Mouse (Mus musculus) spleen, postnatal 36 days (tissue): ENCODE data around the gene Chchd6.

Experiments
- DNase-seq, 2 experiments: peaks; one replicate each; pipeline ENCODE4 v3.0.0; 2022; ENCODE audit warnings: low spot score in 2 of 2, mixed read lengths in 1 of 2

Gene Chchd6

DNA sequence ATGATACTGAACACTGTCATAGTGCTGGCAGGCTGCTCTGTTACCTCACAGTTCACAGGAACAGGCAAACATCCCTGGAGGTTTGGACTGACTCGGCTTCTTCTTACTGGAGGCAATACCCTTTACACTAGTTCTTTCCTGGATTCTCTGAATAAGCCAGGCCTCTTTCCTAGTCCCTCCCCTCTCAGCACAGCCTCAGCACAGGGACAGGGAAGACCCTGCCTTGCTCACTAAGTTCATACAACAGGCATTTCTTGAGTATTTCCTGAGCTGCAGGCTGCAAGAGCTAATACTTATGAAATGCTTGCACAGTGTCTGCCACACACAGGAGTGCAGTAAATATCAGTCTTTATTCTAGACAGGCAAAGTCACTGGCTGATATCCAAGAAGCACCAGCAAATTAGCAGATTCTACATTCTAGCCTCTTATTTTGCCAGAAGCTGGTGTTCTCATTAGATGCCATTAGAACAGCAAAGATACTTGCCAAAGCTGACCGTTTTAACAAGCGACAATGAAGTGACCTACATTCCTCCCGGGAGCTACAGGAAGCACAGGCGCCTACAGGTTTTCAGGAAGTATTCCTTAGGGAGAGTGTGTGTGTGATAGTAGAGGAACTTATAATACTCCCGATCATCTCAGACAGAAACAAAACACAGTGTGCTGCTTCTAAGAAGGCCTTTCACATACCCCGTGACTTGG lies 142.3 kb downstream of the Chchd6 start:
- DNase-seq, result no peak

DNA sequence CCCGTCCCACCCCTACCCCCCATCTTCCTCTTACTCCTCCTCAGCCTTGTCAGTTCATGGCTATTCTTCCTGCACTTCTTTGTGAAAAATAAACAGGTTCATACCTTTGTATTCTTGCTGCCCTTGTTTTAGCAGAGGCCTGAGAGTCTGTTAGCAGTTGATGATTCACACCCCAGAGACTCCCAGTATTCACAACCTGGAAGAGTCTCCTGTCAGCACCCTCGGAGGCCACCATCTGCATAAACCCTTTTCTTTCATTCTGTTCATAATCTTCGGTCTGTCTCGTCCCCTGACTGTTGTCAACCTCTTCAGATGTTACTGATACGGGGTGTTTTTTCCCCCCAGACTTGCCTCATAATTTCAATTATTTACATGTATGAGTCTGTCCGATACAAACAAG lies 143.1 kb downstream of the Chchd6 start:
- no peak for DNase-seq

DNA sequence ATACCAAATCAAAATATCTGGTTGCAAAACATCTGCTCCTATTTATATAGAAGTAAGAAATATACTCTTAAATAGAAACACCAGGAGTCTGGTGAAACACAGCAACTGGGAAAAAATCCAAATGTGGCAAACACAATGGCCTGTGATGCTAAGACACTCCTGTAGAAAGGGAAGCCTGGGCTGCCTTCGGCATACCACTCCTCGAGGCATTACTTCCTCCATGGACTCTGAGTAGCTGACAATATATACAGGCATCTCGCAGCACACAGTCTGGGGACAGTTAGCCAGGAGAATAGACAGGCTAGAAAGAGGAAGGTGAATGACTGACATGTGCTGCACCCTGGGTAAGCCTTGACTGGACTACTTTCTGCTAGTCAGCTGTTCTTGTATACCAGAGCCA lies 146.7 kb downstream of the Chchd6 start:
- DNase-seq, result peak in 1 of 2 experiments; percentile 7

DNA sequence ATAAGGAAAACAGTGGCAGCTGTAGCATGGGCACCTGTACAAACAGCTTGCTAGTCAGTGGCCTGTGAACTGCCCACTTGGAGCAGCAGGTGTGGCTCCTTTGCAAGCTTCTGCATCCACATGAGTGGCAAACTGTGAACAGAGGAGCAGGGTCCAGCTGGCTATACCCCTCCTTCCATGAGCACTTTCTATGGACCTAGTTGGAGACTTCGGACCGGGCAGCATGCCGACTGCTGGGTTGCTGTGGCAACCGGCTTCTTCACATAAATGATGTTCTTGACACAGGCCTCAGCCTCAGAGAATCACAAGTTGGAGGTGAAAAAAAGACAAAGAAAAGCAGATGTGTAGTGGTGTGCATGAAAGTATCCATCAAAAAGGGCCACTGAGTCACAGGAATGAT lies 154.8 kb downstream of the Chchd6 start:
- no peak for DNase-seq

DNA sequence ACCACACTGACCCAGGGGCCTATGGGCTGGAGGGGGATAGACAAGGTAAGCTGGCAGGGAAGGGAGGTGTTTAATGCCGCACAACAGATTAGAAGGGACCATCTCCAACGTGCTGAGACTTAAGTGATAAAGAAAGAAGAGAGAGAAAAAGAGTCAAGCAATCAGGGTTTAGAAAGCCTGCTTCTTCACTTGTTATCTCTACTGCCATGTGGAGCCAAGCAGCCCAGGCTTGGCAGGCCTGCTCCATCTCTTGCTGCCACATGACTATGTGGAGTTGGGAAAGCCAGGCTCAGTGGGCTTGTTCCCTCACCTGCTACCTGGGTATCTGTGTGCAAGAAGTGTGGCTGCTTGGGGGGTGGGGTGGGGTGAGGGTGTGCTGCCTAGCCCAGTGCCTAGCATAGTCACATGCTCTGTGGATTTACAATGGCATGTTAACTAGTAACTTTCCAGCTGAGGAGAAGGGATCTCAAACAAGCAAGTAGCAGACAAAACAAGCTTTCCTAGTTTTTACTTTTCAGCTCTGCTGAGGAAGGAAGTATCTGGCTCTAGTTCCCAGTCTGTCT lies 163.5 kb downstream of the Chchd6 start:
- DNase-seq, result no peak

DNA sequence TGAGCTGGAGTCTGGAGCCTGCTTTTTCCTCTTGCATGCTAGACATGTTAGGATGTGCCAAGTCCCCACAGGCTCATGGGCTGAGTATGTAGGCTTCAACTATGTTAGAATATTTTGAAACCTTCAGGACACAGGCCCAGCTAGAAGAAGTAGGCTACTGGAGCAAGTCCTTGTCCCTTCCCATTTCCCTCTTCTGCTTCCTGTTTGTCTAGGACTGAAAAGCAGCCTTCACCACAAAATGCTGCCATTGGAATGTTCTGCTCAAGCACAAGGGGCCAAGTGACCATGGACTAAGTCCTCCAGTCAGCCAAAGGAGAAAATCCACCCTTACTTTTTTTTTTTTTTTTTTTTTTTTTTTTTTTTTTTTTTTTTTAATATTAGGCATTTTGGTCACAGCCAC lies 164.7 kb downstream of the Chchd6 start:
- DNase-seq, result no peak

DNA sequence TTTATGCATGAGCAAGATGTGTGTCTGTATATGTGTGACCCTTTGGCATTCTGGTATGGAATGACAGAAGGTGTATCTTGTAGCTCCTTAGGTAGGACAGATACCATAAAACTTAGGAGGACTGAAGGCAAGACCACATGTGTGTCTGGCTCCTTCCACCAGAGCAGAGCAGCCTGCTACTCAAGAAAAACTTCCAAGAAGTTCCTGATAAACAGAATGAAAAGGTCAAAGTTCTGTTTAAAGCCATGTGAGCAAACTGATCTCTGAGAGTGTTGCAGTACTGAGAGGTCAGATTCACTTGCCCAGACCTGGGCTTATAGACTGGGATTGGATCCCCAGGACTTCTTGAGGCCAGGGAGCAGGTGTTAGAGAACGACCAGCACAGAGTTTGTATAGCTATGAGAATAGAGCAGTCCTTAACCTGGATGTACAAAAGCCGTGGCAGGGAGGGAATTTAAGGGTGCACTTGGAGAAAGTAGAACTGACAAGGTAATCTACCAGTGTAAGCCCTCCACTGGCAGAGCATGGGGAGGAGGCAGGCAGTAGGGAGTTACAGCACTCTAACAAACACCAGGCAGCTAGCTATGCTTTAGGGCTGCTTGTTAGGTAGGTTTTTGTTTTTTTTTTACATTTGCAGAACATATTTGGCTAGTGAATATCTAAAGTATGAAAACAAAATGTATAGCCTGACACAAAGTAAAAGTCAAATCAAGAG lies 166.6 kb downstream of the Chchd6 start:
- no peak for DNase-seq

DNA sequence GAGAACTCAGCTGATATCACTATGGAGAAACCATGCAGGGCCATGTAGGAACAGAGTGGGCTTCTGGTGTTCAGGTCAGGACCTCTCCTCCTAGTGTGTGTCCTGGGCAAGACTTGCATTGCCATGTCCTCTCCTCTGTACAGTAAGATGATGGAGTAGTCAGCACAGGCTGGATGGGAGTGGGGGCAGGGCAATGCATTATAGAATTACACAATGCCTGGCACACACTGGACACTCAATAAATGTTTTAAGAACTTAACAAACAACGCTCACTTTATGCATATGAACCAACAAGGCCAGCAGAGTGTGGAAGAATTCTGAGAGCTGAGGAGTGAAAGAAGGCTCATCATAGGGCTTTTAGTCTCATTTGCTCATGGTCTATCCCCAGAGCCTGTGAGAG lies 171.0 kb downstream of the Chchd6 start:
- DNase-seq, result no peak

DNA sequence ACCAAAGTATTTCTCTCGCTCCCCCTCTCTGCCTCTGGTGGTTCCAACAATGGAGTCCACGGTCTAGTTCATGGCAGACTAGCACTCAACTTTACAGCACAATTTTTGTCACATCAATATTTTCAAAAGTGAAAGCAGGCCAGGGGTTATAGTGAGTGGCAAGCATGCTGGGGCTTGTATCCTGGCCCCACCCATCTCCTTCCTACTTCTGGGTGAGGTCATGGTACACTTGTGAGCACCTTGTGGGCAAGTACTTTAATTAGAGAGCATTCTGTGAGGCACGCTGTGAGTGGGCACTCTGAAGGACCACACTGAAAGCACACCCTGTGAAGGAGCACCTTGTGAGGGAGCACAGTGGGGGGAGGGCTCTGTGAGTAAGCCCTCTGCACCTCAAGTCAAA lies 172.8 kb downstream of the Chchd6 start:
- DNase-seq, result no peak

DNA sequence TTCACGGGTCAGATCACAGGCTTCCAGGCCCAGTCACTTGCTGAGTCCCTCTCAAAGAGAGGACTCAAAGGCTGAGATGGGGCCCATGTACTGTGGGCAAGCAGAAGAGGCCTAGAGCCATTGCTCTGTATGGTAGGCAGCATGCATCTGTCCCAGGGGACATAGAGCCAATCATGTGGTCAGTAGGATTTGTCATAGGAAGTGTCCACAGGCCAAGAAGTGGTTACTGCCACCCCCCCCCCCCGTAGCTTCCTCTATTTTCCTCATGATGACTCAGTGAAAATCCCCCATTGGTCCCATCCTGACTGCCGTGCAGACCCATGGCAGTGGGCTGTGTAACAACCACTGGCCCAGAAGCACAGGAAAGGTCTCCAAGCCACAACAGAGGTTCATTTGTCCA lies 173.5 kb downstream of the Chchd6 start:
- DNase-seq, result no peak

DNA sequence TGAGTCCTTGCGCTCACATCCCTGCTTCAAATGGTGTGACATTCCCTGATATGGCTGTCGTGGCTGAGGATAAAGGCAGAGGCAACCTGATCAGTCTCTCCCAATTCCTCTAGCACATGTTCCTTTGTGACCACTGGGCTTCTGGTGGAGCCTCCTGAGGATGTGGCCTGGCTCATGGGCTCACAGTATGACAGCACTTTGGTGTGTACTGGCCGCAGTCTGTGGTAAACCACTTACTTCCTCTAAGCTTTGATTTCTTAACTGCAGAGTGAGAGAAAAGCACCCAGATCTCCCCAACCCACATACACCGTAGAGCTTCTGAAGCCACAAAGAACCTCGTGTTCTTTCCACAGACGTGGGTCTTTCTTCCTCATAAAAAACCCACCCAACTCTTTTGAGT lies 173.9 kb downstream of the Chchd6 start:
- DNase-seq, result peak; percentile 51 to 52

DNA sequence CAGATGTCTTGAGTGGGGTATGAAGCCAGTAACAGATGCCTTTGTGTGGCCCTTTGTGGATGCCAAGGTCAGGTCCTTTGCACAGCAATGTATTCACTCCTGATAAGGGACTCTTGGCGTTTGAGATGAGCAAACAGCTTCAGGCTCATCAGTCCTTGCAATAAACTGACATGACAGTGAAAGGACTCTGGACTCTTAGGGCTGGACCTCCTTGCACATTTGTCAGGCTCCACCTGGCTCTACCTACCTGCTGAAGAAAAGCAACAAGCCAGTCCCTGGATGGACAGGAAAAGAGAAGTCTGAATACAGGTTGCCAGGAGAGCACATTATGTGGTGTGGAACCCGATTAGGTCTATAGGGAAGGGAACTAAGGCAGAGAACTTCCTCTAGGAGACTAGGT lies 174.7 kb downstream of the Chchd6 start:
- DNase-seq, result no peak

DNA sequence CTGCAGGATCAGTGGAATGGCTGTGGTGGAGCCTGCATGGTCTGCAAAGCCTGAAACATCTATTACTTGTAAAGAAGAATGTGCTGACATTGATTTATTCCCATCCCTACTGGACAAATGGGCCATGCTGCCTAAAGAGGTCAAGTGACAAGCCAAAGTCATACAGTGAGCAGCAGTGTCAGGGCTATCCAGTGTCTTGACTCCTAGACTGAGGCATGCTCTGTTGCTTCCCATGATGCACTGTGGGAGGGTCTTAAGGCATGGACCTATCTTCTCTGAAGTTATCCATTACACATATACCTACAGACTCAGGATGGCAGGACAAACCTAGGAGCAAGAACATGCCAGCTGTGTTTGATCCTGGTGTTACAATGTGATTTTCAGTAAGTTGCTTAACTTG lies 175.3 kb downstream of the Chchd6 start:
- DNase-seq, result no peak

DNA sequence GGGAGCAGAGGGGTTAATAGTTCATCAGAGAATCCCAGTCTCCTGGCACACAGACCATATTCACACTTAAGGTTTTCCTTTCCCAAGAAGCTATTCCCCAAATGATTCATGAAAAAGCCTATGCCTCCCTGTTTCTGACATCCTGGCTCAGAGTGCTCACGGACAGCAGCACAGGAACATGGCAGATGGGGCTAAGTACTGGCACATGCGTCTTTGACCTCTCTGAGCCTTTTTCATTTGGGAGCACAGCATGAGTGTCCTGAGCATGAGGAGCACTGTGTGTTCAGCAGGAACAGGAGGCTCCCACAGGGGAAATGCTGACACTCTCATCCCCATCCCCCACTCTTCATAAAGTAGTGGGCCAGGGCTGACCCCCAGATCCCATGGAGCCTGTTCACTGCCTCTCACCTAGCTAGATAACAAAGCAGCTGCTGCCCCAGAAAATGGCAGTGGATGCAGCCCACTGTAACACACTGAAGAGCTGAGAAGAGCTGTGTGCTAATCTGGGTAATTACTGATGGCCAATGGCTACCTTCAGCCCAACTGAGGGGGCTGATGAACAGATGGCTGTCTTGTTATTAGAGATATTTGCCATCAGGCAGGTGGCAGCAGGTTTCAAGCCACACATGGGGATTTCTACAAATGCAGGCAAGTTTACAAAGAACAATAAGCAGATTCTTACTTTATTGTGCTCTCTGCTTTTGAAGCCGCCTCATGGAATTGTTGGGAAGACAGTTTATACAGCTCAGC lies 176.2 kb downstream of the Chchd6 start:
- DNase-seq, result no peak

DNA sequence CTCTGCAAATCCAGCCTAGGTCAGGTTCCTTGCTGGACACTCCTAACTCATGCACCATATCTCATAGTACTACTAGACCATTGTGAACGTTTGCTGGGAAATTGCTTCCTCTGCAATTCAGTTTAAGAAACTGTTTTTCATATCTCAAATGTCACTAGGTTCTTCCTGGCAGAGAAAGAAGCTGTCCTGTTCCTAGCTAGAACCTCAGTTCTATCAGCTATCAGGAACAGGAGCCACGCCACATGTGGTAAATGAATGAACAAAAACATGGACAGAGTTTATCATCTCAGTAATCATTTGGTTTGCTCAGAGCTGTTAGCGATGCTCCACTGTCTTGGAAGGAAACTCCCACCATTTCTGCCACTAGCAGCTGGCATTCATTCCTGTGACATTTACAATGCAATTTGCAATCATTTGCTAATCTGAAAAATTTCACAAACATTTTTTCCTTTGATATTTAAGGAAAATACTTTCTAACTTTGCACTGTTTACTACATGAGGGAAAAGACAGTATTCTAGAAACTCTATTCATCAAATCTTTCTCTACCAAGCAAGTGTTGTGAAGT lies 179.3 kb downstream of the Chchd6 start:
- no peak for DNase-seq

DNA sequence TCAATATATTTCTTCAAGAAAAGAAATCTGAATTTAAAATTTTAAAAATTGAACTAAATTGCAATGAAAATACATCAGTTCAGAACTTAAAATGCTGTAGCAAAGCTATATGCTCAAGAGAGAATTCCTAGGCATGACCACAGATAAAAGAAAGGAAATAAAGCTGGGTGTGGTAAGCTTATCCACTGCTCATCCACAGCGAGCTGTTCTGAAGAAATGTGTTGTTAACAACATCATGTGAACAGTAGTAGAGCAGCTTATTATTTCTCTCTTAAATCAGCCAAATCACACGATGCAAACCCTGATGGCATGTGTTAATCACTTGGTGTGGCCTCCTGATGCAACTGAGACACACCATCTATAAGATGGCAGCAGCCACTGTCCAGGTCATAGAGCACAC lies 180.4 kb downstream of the Chchd6 start:
- no peak for DNase-seq

DNA sequence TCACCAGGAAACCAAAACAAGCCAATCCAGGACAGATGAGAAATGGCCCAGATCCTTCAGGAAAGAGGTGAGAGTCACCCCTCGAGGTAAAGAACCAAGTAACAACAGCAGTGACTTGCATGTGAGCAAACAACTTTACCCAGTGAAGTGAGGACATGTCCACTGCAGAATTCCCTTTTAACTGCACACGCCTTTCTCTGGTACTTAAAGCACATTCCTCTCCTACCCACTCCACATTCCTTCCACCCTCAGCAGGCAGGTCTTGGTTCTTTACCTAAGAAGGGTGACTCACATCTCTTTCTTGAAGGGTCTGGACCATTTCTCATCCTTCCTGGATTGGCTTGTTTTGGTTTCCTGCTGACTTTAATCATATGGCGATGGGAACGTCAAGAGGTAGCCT lies 181.3 kb downstream of the Chchd6 start:
- no peak for DNase-seq

DNA sequence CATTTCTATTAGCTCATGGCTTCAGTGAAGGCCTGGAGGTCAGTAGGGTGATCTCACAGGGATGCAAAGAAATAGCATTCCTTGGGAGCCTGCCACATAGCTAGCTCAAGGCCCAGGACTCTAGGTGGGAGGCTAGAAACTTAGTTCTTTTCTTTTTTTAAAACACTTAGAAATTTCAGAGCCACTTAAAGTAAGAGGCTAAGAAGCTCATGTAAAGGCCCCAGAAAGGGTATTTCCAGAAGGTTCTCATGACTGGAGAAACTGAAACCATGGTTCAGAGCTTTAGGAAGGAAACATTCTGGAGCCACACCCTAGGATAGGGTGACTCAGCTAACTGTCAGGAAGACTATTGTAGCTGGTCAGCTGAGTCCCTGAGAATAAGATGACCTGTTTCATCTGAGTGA lies 182.0 kb downstream of the Chchd6 start:
- DNase-seq, result peak in 1 of 2 experiments; percentile 10

DNA sequence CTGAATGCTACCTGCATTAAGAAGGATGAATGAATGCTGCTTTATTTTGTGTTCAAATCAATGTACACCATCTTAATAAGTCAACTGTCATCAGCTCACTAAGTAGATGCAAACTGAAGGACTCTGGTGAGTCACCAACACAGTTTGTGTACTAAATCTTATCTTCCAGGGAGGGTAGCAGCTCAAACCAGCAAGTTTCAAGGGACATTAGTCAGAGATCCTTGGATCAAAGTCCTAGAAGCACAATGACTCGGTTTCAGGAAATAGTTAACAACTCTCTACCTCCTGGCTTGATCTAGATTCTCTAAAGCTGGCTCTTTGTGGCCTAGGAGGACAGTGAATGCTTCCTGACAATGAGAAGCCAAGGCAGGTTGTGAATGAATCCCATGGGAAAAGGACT lies 182.9 kb downstream of the Chchd6 start:
- DNase-seq, result no peak

DNA sequence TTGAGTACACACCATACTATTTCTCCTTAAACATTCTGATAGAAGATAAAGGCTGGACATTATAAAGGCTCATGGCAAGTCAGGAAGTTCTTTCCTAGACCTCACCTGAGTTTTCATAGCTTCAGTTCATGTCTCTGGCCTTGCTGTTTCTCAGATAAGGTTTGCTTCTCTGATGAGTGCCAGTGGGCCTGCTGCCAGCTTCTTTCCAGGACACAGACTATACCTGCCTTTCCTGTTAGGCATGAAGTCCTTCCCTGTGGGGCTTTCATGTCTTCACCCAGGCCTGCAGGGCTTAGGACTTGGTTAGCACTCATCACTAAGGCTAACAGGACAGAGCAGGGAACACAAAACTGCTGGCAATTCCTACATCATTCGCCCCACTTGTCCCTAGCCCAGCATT lies 186.4 kb downstream of the Chchd6 start:
- no peak for DNase-seq

DNA sequence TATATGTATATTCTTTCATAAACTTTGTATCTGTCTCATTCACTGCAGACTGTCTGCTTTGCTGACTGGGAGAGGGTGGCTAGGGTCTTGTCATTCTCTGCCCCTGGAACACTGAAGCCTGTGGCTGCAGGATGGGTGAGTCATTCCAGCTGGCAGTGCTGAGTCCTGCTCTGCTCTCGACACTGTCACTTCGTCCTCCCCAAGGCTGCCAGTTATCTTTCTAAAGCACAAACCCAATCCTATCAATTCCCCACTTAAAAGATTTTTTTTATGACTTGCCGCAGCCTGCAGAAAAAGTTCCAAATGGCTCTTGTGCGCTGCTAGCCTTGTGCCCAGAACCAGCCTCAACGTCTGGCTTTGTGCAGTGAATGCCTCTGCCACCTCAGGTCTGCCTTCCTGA lies 187.2 kb downstream of the Chchd6 start:
- DNase-seq, result no peak

DNA sequence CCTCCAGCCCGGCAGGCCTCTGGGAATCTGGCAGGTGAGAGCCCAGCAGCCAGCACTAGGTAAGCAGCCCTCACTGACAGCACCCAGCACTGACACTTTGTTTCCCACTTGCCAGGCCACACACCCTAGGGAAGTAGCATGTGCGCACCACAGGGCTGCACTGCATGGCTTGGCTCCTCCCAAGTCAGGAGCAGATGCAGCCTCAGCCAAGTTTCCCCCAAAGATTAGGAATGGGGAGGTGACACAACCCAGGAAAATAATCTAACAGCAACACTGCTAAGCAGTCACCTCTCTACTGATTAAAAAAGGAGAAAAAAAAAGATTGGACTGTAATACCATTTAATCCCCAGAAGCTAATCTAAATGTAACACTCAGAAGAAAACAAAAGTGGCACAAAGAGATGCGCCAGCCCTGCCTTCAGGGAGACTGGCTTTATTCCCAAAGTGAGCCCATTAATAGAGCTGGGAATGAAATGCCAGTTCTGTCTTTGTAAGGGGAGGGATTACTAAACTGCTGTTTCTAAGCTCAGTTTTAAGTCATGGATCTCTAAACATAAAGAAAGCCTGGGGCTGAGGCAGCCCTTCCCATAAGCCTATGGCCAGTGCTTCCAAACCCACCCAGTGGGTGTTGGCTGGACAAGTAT lies 188.1 kb downstream of the Chchd6 start:
- no peak for DNase-seq
